Mouse (Mus musculus) T-helper 17 cell (primary cell): Measurements from ENCODE around the gene Prss56.

Source experiments
- in situ Hi-C, 2 experiments: fragments of 300-600 bp; cut with MboI, MseI; formaldehyde crosslinking; loops; 1 replicate in 1 of 2; 2 replicates in 1 of 2; pipeline ENCODE4 v1.15.1; 2025; ENCODE audit warnings: high pct_unique_total_duplicates in 2 of 2

The Prss56 gene

GRCm38 (mm10) chr1:87183013-87183412 is at the start of gene Prss56:
TSS of gene Prss56 (plus strand) at chr1:87183313.
- in situ Hi-C loops, result no loop called here

GRCm38 (mm10) chr1:87141550-87141949 is 41.6 kb upstream of the Prss56 start:
- in situ Hi-C loops, result no loop called here

DNA sequence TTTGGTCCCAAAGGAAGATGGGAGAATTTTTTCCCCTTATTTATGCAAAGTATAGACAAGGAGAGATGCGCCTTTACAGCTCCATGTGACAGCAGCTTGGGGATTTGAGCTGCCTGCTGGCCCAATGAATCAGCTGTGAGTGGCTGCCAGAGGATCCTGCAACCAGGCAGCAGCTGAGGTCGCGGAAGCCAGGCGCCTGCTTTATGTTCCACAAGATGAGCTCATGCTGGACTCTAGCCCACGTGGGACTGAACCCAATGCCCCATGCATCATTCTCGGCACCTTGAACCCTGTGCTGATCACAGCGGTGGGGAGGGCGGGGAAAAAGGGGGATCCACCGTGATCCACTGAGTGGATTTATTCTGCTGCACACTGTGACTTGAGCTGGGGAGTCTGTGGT is 40.7 kb upstream of the Prss56 start:
- in situ Hi-C loops, result no loop called here

- in situ Hi-C loops, result no loop called here
These were observed 40.0 kb upstream of the Prss56 start for GRCm38 (mm10) chr1:87143141-87143540.

DNA sequence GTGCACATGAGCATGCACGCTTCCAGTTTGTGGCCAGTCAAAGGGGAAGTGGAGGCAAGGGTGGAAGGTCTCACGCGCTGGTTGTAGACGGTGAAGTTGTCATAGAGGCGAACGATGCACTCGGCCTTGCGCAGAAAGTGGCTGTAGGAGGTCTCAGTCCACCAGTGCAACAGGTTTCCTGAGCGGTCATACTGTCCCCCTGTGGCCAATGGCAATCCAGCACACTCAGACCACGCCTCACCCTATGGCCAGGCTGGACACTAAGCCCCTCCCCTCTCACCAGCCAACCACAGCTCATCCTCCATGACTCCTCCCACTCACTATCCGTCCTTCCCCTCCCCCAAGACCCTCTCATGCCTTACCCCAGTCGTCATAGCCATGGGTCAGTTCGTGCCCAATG is 33.7 kb upstream of the Prss56 start:
- in situ Hi-C loops, result no loop called here

- in situ Hi-C loops, result loop anchor here in 1 of 2 experiments (25.0 kb wide), 1 partner anchor 1186 kb away; no protein-coding TSS in a partner anchor
These were observed 31.8 kb upstream of the Prss56 start for GRCm38 (mm10) chr1:87151286-87151685.

DNA sequence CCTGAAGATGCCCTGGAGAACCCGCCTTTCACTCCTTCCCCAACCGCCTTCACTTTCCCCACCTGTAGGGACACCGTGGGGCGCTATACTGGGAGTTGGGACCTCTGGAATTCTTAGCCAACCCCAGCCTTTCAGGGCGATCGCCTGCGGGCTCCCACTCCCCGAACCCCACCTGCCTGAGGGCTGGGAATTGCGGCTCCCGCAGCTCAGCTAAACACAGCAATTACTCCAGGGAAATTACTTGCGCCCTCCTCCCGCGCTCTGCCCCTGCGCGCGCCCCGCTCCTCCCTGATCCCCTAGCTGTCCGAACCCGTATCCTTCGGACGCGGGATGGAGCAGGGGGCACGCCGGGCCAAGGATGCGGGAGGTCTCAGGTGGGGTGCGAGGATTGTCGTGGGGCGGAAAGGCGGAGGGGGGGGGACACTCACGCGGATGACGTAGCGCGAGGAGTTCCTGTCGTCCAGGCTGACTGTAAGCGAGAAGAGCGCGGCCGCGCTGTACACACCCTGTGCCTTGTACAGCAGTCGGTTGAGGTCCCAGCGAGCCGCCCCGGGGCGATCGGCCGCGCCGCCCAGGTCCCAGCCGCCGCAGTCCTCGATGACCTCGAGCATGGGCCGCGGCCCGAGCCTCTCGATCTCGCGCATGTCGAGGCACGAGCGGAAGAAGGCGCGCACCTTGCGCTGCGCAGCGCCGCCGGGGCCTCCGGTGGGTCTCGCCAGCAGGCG is 29.2 kb upstream of the Prss56 start:
- in situ Hi-C loops, result loop anchor here in 1 of 2 experiments (25.0 kb wide), 1 partner anchor 1183 kb away; no protein-coding TSS in a partner anchor

- in situ Hi-C loops, result loop anchor here in 1 of 2 experiments (25.0 kb wide), 1 partner anchor 1183 kb away; no protein-coding TSS in a partner anchor
These were observed 28.5 kb upstream of the Prss56 start for GRCm38 (mm10) chr1:87154501-87155120.

- in situ Hi-C loops, result loop anchor here in 1 of 2 experiments (25.0 kb wide), 1 partner anchor 1182 kb away; no protein-coding TSS in a partner anchor
These were observed 27.4 kb upstream of the Prss56 start for GRCm38 (mm10) chr1:87155531-87156198.

DNA sequence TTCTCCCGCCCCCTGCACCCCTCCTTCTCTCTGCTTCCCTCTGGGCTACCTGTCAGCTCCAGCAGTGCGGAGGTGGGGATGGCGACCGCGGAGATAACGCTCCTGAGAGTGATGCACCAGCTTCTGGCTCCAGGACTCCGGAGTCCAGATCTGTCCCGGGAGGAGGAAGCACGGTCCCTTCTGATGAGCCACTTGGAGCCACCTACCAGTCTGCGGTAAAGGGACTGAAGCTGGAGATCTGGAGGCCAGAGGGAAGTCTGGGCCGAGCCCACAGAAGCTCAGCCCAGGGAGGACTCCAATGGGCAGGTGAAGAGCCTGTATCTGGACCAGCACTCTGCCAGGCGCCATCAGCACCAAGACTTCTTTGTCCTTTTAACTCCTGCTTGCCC is 26.9 kb upstream of the Prss56 start, which contains the start of gene Ecel1:
Ecel1 (minus strand) TSS at position 323 of the 389 bp plus-strand sequence.
- in situ Hi-C loops, result loop anchor here in 1 of 2 experiments (25.0 kb wide), 1 partner anchor 1181 kb away; no protein-coding TSS in a partner anchor

- in situ Hi-C loops, result loop anchor here in 1 of 2 experiments (25.0 kb wide), 1 partner anchor 1178 kb away; no protein-coding TSS in a partner anchor
These were observed 23.7 kb upstream of the Prss56 start for GRCm38 (mm10) chr1:87159396-87159795.

DNA sequence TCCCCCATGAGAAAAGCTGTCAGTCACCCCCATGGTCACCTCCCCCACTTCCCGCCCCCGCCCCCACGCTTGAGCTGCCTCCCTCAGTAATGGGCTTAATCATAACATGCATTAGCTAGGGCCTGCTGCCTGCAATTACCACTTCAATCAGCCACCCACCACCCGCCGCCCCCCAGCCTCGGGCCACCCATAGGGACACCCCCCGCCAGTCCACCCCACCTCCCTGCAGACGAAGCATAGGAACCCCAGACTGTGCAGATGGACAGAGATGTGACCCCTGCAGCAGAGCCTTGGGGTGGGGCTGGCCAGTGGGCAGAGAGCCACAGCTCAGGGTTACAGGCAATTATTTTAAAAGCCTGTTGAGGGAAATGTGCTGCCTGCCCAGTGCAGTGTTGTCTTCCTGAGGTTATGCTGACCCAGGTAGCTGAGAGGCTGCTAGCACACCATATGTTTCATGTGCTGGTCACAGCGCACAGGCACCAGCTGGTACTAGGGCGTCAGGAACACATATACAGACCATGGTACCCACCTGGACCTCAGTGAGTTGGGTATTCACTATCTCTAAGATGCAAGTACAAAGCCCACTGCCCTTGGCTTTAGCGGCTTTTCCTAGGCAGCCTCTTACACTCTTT is 18.8 kb upstream of the Prss56 start:
- in situ Hi-C loops, result loop anchor here in 1 of 2 experiments (25.0 kb wide), 1 partner anchor 1173 kb away; no protein-coding TSS in a partner anchor

GRCm38 (mm10) chr1:87164796-87165184 is 18.3 kb upstream of the Prss56 start:
- in situ Hi-C loops, result loop anchor here in 1 of 2 experiments (25.0 kb wide), 1 partner anchor 1173 kb away; no protein-coding TSS in a partner anchor

GRCm38 (mm10) chr1:87170458-87170857 is 12.7 kb upstream of the Prss56 start:
- in situ Hi-C loops, result loop anchor here (5.0 to 25.0 kb wide), 2 partner anchors 37 to 1167 kb away; no protein-coding TSS in a partner anchor

DNA sequence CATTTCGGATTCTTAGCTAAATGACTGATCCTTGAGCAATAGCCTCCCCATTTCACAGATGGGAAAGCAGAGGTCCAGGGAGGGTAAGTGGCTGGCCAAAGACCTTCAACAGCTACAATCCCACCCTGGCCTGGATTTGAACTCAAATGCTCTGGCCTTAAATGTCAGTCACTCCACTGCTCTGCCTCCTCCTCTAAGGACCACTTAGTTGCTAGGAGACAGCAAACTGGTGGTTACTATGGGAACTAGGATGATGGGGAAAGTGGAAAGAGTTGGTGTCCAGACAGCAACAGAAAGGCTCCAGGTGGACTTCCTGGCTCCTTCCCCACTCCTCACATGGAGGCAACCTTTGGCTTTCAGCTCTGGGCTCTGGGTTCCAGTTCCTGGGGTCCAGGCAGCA is 11.8 kb upstream of the Prss56 start:
- in situ Hi-C loops, result loop anchor here (5.0 to 25.0 kb wide), 2 partner anchors 36 to 1166 kb away; no protein-coding TSS in a partner anchor

GRCm38 (mm10) chr1:87172316-87172715 is 10.8 kb upstream of the Prss56 start:
- in situ Hi-C loops, result loop anchor here (5.0 to 25.0 kb wide), 2 partner anchors 35 to 1165 kb away; no protein-coding TSS in a partner anchor

DNA sequence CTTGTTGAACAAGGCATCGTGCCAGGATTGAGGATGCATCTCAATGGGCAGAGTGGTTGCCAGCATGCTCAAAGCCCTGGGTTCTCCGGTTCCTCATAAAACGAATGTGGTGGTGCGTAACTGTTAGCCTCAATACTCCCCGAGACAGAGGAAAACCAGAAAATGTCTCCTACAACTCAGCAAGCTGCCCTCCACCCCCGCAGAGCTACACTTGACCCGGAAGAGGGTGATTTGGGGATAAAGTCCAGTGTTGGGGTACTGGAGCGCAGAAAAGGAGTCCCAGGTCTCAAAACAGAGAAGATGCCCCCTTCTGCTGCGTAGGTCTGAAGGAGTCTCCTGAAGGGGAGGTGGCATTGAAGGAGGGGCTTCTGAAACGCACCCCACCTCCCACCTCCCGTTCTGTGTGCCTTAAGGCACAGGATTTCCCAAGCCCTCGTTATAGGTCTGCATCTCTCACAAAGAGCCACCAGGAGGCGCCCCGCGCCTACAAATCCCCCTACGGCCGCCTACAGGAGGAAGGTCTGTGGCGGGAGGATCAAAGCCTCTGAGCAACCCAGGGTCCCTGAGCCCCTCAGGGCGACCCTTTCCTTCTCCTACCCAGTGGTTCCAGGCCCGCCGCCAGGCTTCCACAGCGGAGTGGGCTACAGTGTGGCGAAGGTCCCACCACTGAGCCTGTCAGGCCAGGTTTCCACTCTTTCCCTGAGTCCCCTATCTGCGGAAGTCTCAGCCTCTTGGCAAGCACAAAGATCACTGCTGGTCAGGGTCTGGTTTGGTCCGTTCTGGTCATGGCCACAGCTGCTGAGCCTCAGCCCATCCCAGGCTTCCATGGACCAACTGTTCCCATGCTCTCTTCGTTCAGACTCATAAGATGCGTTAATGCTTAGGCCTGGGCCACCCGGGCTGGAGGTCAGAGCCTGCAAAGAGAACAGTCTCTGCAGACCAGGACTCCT is 8.8 kb upstream of the Prss56 start:
- in situ Hi-C loops, result loop anchor here (5.0 to 25.0 kb wide), 2 partner anchors 33 to 1163 kb away; no protein-coding TSS in a partner anchor

DNA sequence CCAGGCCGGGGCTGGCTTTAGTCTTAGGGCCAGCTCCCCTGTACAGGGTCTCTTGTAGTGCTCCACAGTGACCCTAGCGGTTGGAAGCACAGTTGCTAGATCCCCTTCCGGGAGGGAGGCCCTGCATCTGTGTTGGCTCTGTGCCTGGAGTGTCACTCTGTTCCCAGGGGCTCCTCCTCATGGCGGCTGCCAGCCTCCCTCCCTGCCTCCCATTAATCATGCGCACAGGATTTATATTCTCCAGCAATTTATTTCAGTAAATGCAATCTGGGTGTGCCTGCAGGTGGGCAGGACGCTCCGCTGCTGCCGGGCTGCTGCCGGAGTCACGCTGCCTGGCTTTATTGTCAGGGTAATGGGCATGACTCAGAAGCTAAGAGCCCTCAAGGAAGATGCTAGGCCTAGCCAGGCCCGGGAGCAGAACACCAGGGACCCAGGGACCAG is 7.2 kb upstream of the Prss56 start:
- in situ Hi-C loops, result no loop called here

DNA sequence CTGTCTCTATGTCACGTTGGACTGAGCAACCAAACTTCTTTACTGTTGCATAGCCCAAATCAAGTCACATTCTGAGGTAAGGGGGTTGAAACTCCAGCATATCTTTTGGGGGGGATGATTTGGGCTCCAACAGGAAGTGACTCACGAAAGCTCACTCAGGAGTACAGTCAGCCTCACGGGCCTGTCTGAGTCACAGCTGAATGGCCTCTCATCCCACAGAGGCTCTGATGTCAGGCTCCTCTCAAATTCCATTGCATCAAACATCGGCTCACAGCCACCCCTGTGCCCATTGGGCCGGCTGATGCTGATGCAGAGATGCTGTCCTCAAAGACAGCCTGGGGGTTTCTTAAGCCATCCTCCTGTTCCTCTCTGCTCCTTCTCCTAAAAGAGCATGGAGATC is 2.2 kb upstream of the Prss56 start:
- in situ Hi-C loops, result no loop called here
